Mouse (Mus musculus) lung, adult 2 months (tissue): ENCODE measurements at regions not wholly inside any gene's neighbourhood (a gene's known extent, or its start where the extent isn't known, plus 50 kb on each side); places are given as distances from the start of the nearest gene placed in this dataset.

Experiments
- CTCF ChIP-seq: fragments of 200-500 bp; IDR thresholded peaks from 2 replicates; pipeline ENCODE4 v1.5.1; 2011; ENCODE audit warnings: mild to moderate bottlenecking, low read length, control low read depth; ENCODE audit not compliant: insufficient read depth
- POLR2A ChIP-seq: fragments of 200-500 bp; IDR thresholded peaks from 2 replicates; pipeline ENCODE4 v1.6.1; 2011; ENCODE audit warnings: low read depth, mild to moderate bottlenecking, control low read depth, low read length, borderline replicate concordance; ENCODE audit errors: extremely low read depth

DNA sequence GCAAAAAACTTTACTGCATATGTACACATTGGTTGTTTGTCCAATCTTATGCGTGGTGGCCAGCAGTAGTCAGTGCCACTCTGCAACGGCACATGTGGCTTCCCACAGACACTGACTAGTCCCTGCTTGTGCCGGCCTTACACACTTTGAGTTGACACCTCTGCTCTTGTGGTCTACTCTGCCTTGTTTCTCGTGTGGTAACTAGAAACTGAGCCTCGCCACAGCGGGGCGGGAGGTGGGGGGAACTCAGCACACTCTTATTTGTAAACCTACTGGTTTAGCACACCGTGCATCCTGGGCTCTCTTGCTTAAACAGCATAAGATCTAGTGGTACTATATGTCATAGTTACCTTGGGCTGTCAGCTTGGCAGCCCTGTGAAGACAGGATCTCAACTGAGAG, 120.6 kb upstream of the Eomes start:
- TF ChIP-seq POLR2A (no peak), CTCF (no peak)
